Mouse (Mus musculus): Measurements from ENCODE around the gene Slc25a16. TPM values are rescaled to one million over a fixed set of nuclear protein-coding genes. Genes with fewer than 3 reads are reported as not detected.

The Slc25a16 gene
- 18.7 and 19.1 TPM in 2 replicates for polyA plus RNA-seq (2015; fragmentation: Nextera tagmentation; extraction: Ambion mirVana)

GRCm38 (mm10) chr10:62919925-62920765 lies at the start of gene Slc25a16:
Gene Slc25a16, plus strand, starts transcription at chr10:62920633.
- WGBS, result 11% methylated on average over 50 of the region's 50 CpGs
- Histone ChIP-seq H3K4me2 (replicated peaks) (peak within 1 kb of the TSS; percentile 70), H3K4me3 (peak within 1 kb of the TSS; percentile 73), H3K36me3 (no peaks in the 10 kb centered on the region), H3K27ac (replicated peaks) (peak within 1 kb of the TSS; percentile 85), H3K27me3 (no peaks in the 10 kb centered on the region), H3K4me1 (peaks cover 20% of the 10 kb centered on the region), H3K9ac (replicated peaks) (peak within 1 kb of the TSS; percentile 89), H3K9me3 (no peaks in the 10 kb centered on the region)
- ATAC-seq (replicated peaks), result peak; percentile 97

GRCm38 (mm10) chr10:62874828-62875227 lies 45.6 kb upstream of the Slc25a16 start:
- no peak overlapping the region for H3K4me3 ChIP-seq
- H3K27ac ChIP-seq (replicated peaks), result no peak overlapping the region
- ATAC-seq (replicated peaks), result no peak
- H3K9me3 ChIP-seq, result no peaks in the 10 kb centered on the region
- H3K4me2 ChIP-seq (replicated peaks), result no peak overlapping the region
- H3K27me3 ChIP-seq, result no peaks in the 10 kb centered on the region
- no peaks in the 10 kb centered on the region for H3K36me3 ChIP-seq
- H3K9ac ChIP-seq (replicated peaks), result no peak overlapping the region
- no peaks in the 10 kb centered on the region for H3K4me1 ChIP-seq
- 85% methylated on average over 4 of the region's 4 CpGs for WGBS

DNA sequence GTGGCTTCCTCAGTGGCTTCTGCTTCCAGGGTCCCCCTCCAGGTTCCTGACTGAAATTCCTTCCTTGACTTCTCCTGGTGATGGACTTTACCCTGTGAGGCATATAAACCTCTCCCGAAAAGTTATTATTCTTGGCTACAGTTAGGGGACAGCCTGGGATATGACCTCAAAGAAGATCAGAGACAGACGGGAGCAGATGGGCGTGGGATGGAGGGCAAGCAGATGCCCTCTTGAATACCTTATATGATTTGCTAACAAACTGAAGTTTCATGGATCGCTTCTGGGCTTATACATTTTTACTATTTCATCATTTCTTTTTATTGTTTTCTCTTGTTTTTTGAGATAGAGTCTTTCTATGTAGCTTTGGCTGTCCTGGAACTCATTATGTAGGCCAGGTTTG lies 44.9 kb upstream of the Slc25a16 start:
- WGBS, result 95% methylated on average over 4 of the region's 4 CpGs
- no peaks in the 10 kb centered on the region for H3K36me3 ChIP-seq
- H3K27ac ChIP-seq (replicated peaks), result no peak overlapping the region
- H3K4me2 ChIP-seq (replicated peaks), result no peak overlapping the region
- H3K9me3 ChIP-seq, result no peaks in the 10 kb centered on the region
- no peak overlapping the region for H3K4me3 ChIP-seq
- no peaks in the 10 kb centered on the region for H3K4me1 ChIP-seq
- no peak for ATAC-seq (replicated peaks)
- no peaks in the 10 kb centered on the region for H3K27me3 ChIP-seq
- no peak overlapping the region for H3K9ac ChIP-seq (replicated peaks)

DNA sequence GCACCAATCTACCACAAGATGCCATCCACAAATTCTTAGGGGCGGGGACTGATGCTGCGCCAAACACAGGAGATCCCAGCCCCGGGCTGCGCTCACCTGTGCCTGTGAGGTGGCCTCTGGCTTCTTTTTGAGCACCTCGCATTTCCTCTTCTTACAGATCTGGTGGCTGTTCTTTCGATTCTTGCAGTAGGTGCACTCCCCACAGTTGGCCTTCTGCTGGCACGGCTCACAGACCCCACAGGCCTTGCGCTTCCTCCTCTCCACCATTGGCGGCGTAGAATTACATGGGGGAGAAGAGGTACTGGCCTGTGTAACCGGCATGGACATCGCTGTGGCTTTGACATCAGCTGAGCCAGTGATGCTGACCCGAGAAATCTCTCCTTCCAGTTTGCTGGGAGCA lies 42.4 kb upstream of the Slc25a16 start:
- Histone ChIP-seq H3K27ac (replicated peaks) (no peak overlapping the region), H3K27me3 (no peaks in the 10 kb centered on the region), H3K9me3 (no peaks in the 10 kb centered on the region), H3K4me2 (replicated peaks) (no peak overlapping the region), H3K36me3 (no peaks in the 10 kb centered on the region), H3K4me3 (no peak overlapping the region), H3K4me1 (no peaks in the 10 kb centered on the region), H3K9ac (replicated peaks) (no peak overlapping the region)
- ATAC-seq (replicated peaks), result no peak
- 90% methylated on average over 13 of the region's 13 CpGs for WGBS

DNA sequence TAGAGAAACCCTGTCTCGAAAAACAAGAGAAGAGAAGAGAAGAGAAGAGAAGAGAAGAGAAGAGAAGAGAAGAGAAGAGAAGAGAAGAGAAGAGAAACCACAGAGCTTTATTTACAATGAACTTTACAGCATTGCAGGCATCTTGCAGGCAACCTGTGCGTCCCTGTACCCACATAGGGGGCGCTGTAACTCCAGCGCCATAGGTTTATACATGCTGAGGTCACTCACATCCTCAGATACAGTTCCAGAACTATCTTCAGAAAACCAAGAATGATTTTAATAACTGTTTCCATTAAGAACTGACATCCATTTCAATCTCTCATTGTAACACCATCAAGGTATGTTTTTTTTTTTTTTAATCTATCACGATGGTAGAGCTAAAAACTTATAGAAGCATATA lies 39.2 kb upstream of the Slc25a16 start:
- Histone ChIP-seq H3K4me3 (no peak overlapping the region), H3K9ac (replicated peaks) (no peak overlapping the region), H3K4me1 (peaks cover 12% of the 10 kb centered on the region), H3K27me3 (no peaks in the 10 kb centered on the region; the same call in 1 of the 2 replicates), H3K4me2 (replicated peaks) (no peak overlapping the region), H3K36me3 (no peaks in the 10 kb centered on the region), H3K9me3 (no peaks in the 10 kb centered on the region), H3K27ac (replicated peaks) (no peak overlapping the region)
- WGBS, result 43% methylated on average over 5 of the region's 5 CpGs
- ATAC-seq (replicated peaks), result no peak

DNA sequence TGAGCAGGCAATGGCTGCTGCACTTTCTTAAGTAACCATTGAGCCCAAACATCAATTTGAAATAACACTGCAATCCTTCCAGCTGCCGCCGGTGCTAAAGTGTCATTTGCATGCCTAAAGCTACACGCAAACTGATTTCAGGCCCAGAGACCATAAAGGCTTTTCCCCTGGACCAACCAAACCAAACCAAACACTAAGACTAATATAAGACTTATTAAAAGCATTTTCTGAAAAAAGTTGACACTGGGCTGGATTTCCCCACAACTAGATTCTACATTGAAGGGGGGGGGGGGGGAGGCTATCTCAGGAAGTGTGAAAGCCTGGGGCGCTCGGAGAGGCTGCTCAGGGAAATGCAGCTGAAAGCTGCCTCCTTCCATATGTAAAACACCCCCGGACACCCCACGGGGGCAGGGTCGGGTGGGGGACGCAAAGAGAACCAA lies 36.5 kb upstream of the Slc25a16 start:
- no peak for ATAC-seq (replicated peaks)
- no peak overlapping the region for H3K27ac ChIP-seq (replicated peaks)
- no peaks in the 10 kb centered on the region for H3K36me3 ChIP-seq
- WGBS, result 12% methylated on average over 9 of the region's 9 CpGs
- no peak overlapping the region for H3K4me2 ChIP-seq (replicated peaks)
- peaks cover 24% of the 10 kb centered on the region for H3K4me1 ChIP-seq
- H3K9me3 ChIP-seq, result no peaks in the 10 kb centered on the region
- H3K9ac ChIP-seq (replicated peaks), result no peak overlapping the region
- H3K4me3 ChIP-seq, result no peak overlapping the region
- H3K27me3 ChIP-seq, result no peaks in the 10 kb centered on the region; the same call in 1 of the 2 replicates

- peaks cover 24% of the 10 kb centered on the region for H3K4me1 ChIP-seq
- no peaks in the 10 kb centered on the region for H3K9me3 ChIP-seq
- H3K4me2 ChIP-seq (replicated peaks), result no peak overlapping the region
- H3K27ac ChIP-seq (replicated peaks), result no peak overlapping the region
- no peak overlapping the region for H3K9ac ChIP-seq (replicated peaks)
- H3K27me3 ChIP-seq, result no peaks in the 10 kb centered on the region; the same call in 1 of the 2 replicates
- no peaks in the 10 kb centered on the region for H3K36me3 ChIP-seq
- no peak for ATAC-seq (replicated peaks)
- no peak overlapping the region for H3K4me3 ChIP-seq
- WGBS, result 70% methylated on average over 1 of the region's 1 CpGs
Measured at GRCm38 (mm10) chr10:62884517-62884916, 35.9 kb upstream of the Slc25a16 start.

GRCm38 (mm10) chr10:62885460-62885859 lies 35.0 kb upstream of the Slc25a16 start:
- WGBS, result 44% methylated on average over 10 of the region's 10 CpGs
- no peak overlapping the region for H3K27ac ChIP-seq (replicated peaks)
- peak overlapping the region; percentile 44 for H3K4me3 ChIP-seq
- no peaks in the 10 kb centered on the region for H3K36me3 ChIP-seq
- H3K4me1 ChIP-seq, result peaks cover 24% of the 10 kb centered on the region
- H3K27me3 ChIP-seq, result no peaks in the 10 kb centered on the region; the same call in 1 of the 2 replicates
- H3K4me2 ChIP-seq (replicated peaks), result peak overlapping the region; percentile 91
- ATAC-seq (replicated peaks), result no peak
- H3K9me3 ChIP-seq, result no peaks in the 10 kb centered on the region
- H3K9ac ChIP-seq (replicated peaks), result no peak overlapping the region

- Histone ChIP-seq H3K9me3 (no peaks in the 10 kb centered on the region), H3K27ac (replicated peaks) (no peak overlapping the region), H3K4me2 (replicated peaks) (peak overlapping the region; percentile 91), H3K36me3 (no peaks in the 10 kb centered on the region), H3K27me3 (no peaks in the 10 kb centered on the region; the same call in 1 of the 2 replicates), H3K4me3 (peak overlapping the region; percentile 44), H3K4me1 (peaks cover 24% of the 10 kb centered on the region), H3K9ac (replicated peaks) (peak overlapping the region; percentile 36)
- ATAC-seq (replicated peaks), result peak; percentile 43
- WGBS, result under 1% methylated on average over 38 of the region's 38 CpGs
Measured at GRCm38 (mm10) chr10:62885969-62886798, 34.2 kb upstream of the Slc25a16 start.

- peak overlapping the region; percentile 44 for H3K4me3 ChIP-seq
- H3K4me1 ChIP-seq, result peaks cover 24% of the 10 kb centered on the region
- H3K9ac ChIP-seq (replicated peaks), result peak overlapping the region; percentile 36
- ATAC-seq (replicated peaks), result peak; percentile 71
- no peaks in the 10 kb centered on the region for H3K9me3 ChIP-seq
- peak overlapping the region; percentile 91 for H3K4me2 ChIP-seq (replicated peaks)
- no peaks in the 10 kb centered on the region for H3K36me3 ChIP-seq
- under 1% methylated on average over 56 of the region's 56 CpGs for WGBS
- no peak overlapping the region for H3K27ac ChIP-seq (replicated peaks)
- H3K27me3 ChIP-seq, result no peaks in the 10 kb centered on the region; the same call in 1 of the 2 replicates
Measured at GRCm38 (mm10) chr10:62886799-62887591, 33.4 kb upstream of the Slc25a16 start.

- WGBS, result 91% methylated on average over 3 of the region's 3 CpGs
- no peaks in the 10 kb centered on the region for H3K9me3 ChIP-seq
- H3K4me3 ChIP-seq, result no peak overlapping the region
- no peaks in the 10 kb centered on the region for H3K27me3 ChIP-seq
- ATAC-seq (replicated peaks), result no peak
- H3K27ac ChIP-seq (replicated peaks), result no peak overlapping the region
- H3K9ac ChIP-seq (replicated peaks), result no peak overlapping the region
- H3K4me1 ChIP-seq, result peaks cover 14% of the 10 kb centered on the region
- H3K4me2 ChIP-seq (replicated peaks), result no peak overlapping the region
- H3K36me3 ChIP-seq, result no peaks in the 10 kb centered on the region
Measured at GRCm38 (mm10) chr10:62891025-62891424, 29.4 kb upstream of the Slc25a16 start.

Measured in forebrain, embryonic 15.5 days (tissue).